Mouse (Mus musculus): ENCODE results near the gene Rorc. TPM values are rescaled to one million over a fixed set of nuclear protein-coding genes. Genes with fewer than 3 reads are reported as not detected.

Gene Rorc
- polyA plus RNA-seq, 1 experiment from 2014 or later = 5.4 TPM

GRCm38 (mm10) chr3:94364154-94364526 is 8.5 kb upstream of the Rorc start:
- Histone ChIP-seq H3K27me3 (ENCODE audit: insufficient read depth, low read length) (peaks cover 34% of the 10 kb centered on the region), H3K27ac (ENCODE audit: low read depth) (no peak overlapping the region), H3K4me3 (ENCODE audit: low read depth, low read length) (peak overlapping the region; percentile 42), H3K4me2 (ENCODE audit: low read depth, low read length) (peak overlapping the region; percentile 66), H3K4me1 (ENCODE audit: insufficient read depth) (peaks cover 9% of the 10 kb centered on the region; the same call in 1 of the 2 replicates), H3K9ac (replicated peaks) (peak overlapping the region; percentile 50; the same call in 1 of the 2 replicates), H3K36me3 (replicated peaks; ENCODE audit: insufficient read depth, low read length) (no peaks in the 10 kb centered on the region), H3K9me3 (ENCODE audit: low read length) (no peaks in the 10 kb centered on the region)
- ATAC-seq (no peak), DNase-seq (no peak)
- TF ChIP-seq CTCF (IDR thresholded peaks at IDR 0.05; ENCODE audit: low read depth) (no peak), EP300 (IDR thresholded peaks at IDR 0.05; ENCODE audit: low read depth) (no peak)
- WGBS (ENCODE audit: insufficient replicate concordance) = 9% methylated on average over 18 of the region's 23 CpGs

DNA sequence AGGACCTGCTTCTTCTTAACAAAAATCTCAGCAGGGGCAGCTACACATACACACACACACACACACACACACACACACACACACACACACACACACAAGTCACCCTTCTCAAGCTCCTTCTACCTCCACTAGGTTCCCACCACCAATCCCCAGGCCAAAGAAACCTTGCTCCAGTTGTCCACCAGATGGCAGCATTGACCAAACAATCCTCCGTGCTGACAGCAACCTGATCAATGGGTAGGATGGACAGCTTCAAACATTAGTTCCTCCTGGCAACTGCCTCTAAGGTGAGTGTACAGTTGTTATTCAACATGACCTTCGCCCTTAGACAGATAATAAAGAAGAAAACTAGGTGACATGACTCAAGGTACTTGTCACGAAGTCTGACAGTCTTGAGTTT is 5.8 kb upstream of the Rorc start:
- peaks cover 29% of the 10 kb centered on the region for H3K27me3 ChIP-seq (ENCODE audit: insufficient read depth, low read length)
- H3K4me1 ChIP-seq (ENCODE audit: insufficient read depth) = peaks cover 16% of the 10 kb centered on the region
- H3K36me3 ChIP-seq (replicated peaks; ENCODE audit: insufficient read depth, low read length) = no peaks in the 10 kb centered on the region
- 16% methylated on average over 3 of the region's 3 CpGs for WGBS (ENCODE audit: insufficient replicate concordance)
- no peak overlapping the region for H3K4me2 ChIP-seq (ENCODE audit: low read depth, low read length)
- ATAC-seq (peak; percentile 40), DNase-seq (peak; percentile 80)
- H3K9ac ChIP-seq (replicated peaks) = no peak overlapping the region
- no peaks in the 10 kb centered on the region for H3K9me3 ChIP-seq (ENCODE audit: low read length)
- H3K27ac ChIP-seq (ENCODE audit: low read depth) = no peak overlapping the region
- no peak for TF ChIP-seq EP300 (IDR thresholded peaks at IDR 0.05; ENCODE audit: low read depth)
- TF ChIP-seq CTCF (IDR thresholded peaks at IDR 0.05; ENCODE audit: low read depth) = peak; percentile 93
- H3K4me3 ChIP-seq (ENCODE audit: low read depth, low read length) = no peak overlapping the region

DNA sequence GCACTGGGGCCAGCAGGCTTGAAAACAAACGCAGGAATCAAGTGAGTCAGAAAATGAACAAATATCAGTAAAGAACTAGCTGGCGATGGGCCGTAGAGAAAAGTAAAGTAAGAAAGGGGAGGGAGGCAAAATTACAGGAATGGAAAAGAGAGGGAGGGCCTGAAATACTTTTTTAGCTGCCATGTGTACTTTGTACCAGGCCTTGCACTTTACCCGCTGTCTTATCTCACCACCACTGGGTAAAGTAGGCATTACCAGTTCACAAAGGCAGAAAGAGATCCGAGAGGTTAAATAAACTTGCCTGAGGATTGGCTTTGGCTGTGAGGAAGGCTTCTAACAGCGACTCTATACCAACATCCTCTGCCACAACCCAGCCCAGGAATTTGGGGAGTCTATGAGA is 5.1 kb upstream of the Rorc start:
- ATAC-seq = no peak
- H3K27ac ChIP-seq (ENCODE audit: low read depth) = 0 out of 2 replicates have a peak overlapping the region, but pooled peaks have one; percentile 16
- peaks cover 16% of the 10 kb centered on the region for H3K4me1 ChIP-seq (ENCODE audit: insufficient read depth)
- no peak overlapping the region for H3K9ac ChIP-seq (replicated peaks)
- no peak overlapping the region for H3K4me2 ChIP-seq (ENCODE audit: low read depth, low read length)
- H3K36me3 ChIP-seq (replicated peaks; ENCODE audit: insufficient read depth, low read length) = no peaks in the 10 kb centered on the region
- H3K27me3 ChIP-seq (ENCODE audit: insufficient read depth, low read length) = peaks cover 24% of the 10 kb centered on the region
- H3K4me3 ChIP-seq (ENCODE audit: low read depth, low read length) = no peak overlapping the region
- no peak for TF ChIP-seq EP300 (IDR thresholded peaks at IDR 0.05; ENCODE audit: low read depth)
- TF ChIP-seq CTCF (IDR thresholded peaks at IDR 0.05; ENCODE audit: low read depth) = no peak
- WGBS (ENCODE audit: insufficient replicate concordance) = 55% methylated on average over 6 of the region's 6 CpGs
- no peaks in the 10 kb centered on the region for H3K9me3 ChIP-seq (ENCODE audit: low read length)
- DNase-seq = no peak

DNA sequence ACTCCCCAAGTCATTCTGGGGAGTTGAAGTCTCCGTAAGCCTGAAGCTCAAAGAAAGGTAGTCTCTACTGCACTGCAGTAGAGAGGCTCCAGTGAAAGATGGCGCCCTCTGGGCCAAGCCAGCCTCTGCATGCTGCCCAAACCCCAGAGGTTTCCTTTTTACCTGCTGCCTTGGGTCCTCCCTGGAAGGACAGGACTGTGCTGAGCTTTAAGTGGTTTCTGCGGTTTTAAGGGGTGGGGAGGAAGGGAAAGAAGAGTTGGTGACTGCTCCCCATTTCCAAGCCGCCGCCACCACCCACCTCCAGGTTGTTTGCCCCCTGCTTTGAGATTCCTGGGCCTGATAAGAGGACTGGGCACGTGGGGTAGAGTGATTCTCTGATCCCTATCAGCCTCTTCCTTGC is 4.0 kb upstream of the Rorc start:
- no peak for TF ChIP-seq EP300 (IDR thresholded peaks at IDR 0.05; ENCODE audit: low read depth)
- no peak for TF ChIP-seq CTCF (IDR thresholded peaks at IDR 0.05; ENCODE audit: low read depth)
- H3K27me3 ChIP-seq (ENCODE audit: insufficient read depth, low read length) = peaks cover 13% of the 10 kb centered on the region
- DNase-seq = no peak
- H3K4me2 ChIP-seq (ENCODE audit: low read depth, low read length) = no peak overlapping the region
- H3K4me1 ChIP-seq (ENCODE audit: insufficient read depth) = peaks cover 12% of the 10 kb centered on the region
- no peaks in the 10 kb centered on the region for H3K9me3 ChIP-seq (ENCODE audit: low read length)
- ATAC-seq = no peak
- H3K4me3 ChIP-seq (ENCODE audit: low read depth, low read length) = no peak overlapping the region
- no peak overlapping the region for H3K27ac ChIP-seq (ENCODE audit: low read depth)
- WGBS (ENCODE audit: insufficient replicate concordance) = 51% methylated on average over 6 of the region's 6 CpGs
- no peaks in the 10 kb centered on the region for H3K36me3 ChIP-seq (replicated peaks; ENCODE audit: insufficient read depth, low read length)
- no peak overlapping the region for H3K9ac ChIP-seq (replicated peaks)

GRCm38 (mm10) chr3:94369709-94370108 is 2.9 kb upstream of the Rorc start:
- WGBS (ENCODE audit: insufficient replicate concordance) = 28% methylated on average over 2 of the region's 2 CpGs
- H3K4me1 ChIP-seq (ENCODE audit: insufficient read depth) = peaks cover 20% of the 10 kb centered on the region
- no peak for DNase-seq
- H3K9me3 ChIP-seq (ENCODE audit: low read length) = no peaks in the 10 kb centered on the region
- H3K4me3 ChIP-seq (ENCODE audit: low read depth, low read length) = no peak overlapping the region
- no peak for TF ChIP-seq CTCF (IDR thresholded peaks at IDR 0.05; ENCODE audit: low read depth)
- TF ChIP-seq EP300 (IDR thresholded peaks at IDR 0.05; ENCODE audit: low read depth) = no peak
- H3K27me3 ChIP-seq (ENCODE audit: insufficient read depth, low read length) = peaks cover 2% of the 10 kb centered on the region; the same call in 1 of the 2 replicates
- H3K9ac ChIP-seq (replicated peaks) = no peak overlapping the region; the same call in 1 of the 2 replicates
- no peak for ATAC-seq
- no peak overlapping the region for H3K27ac ChIP-seq (ENCODE audit: low read depth)
- no peak overlapping the region for H3K4me2 ChIP-seq (ENCODE audit: low read depth, low read length)
- H3K36me3 ChIP-seq (replicated peaks; ENCODE audit: insufficient read depth, low read length) = no peaks in the 10 kb centered on the region

DNA sequence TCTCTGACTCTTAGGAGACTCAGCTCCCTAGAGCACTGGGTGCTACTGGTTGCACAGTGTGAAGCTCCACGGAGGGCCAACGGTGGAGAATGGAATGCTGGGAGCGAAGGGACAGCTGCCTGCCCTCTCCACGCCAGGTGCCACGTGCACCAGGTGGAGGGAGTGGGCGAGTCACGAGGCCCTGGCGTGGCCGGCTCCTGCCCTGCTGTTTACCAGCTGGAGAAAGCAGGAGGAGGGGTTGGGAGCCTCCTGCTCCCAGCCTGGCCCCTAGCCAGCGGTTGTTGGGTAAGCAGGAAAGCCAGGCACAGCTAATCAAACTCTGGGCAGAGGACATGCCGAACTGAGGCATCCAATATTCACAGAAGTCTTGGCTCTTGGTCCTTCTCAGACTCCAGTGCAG is 957 bp upstream of the Rorc start:
- Histone ChIP-seq H3K27me3 (ENCODE audit: insufficient read depth, low read length) (no peaks in the 10 kb centered on the region), H3K9ac (replicated peaks) (no peak overlapping the region), H3K4me3 (ENCODE audit: low read depth, low read length) (no peak overlapping the region), H3K27ac (ENCODE audit: low read depth) (no peak overlapping the region), H3K36me3 (replicated peaks; ENCODE audit: insufficient read depth, low read length) (no peaks in the 10 kb centered on the region), H3K4me2 (ENCODE audit: low read depth, low read length) (peak overlapping the region; percentile 66; the same call in 1 of the 2 replicates), H3K9me3 (ENCODE audit: low read length) (no peaks in the 10 kb centered on the region), H3K4me1 (ENCODE audit: insufficient read depth) (peaks cover 21% of the 10 kb centered on the region)
- DNase-seq (peak; percentile 87), ATAC-seq (peak; percentile 93)
- WGBS (ENCODE audit: insufficient replicate concordance) = 20% methylated on average over 10 of the region's 11 CpGs
- TF ChIP-seq EP300 (IDR thresholded peaks at IDR 0.05; ENCODE audit: low read depth) (no peak; the same call in 1 of the 2 replicates), CTCF (IDR thresholded peaks at IDR 0.05; ENCODE audit: low read depth) (no peak)

- no peak for DNase-seq
- no peak for ATAC-seq
- no peak overlapping the region for H3K4me3 ChIP-seq (ENCODE audit: low read depth, low read length)
- H3K9ac ChIP-seq (replicated peaks) = no peak overlapping the region
- peak overlapping the region; percentile 66 for H3K4me2 ChIP-seq (ENCODE audit: low read depth, low read length)
- H3K4me1 ChIP-seq (ENCODE audit: insufficient read depth) = peaks cover 21% of the 10 kb centered on the region
- no peaks in the 10 kb centered on the region for H3K36me3 ChIP-seq (replicated peaks; ENCODE audit: insufficient read depth, low read length)
- no peak for TF ChIP-seq CTCF (IDR thresholded peaks at IDR 0.05; ENCODE audit: low read depth)
- no peak for TF ChIP-seq EP300 (IDR thresholded peaks at IDR 0.05; ENCODE audit: low read depth)
- H3K27ac ChIP-seq (ENCODE audit: low read depth) = no peak overlapping the region
- H3K27me3 ChIP-seq (ENCODE audit: insufficient read depth, low read length) = no peaks in the 10 kb centered on the region
- WGBS (ENCODE audit: insufficient replicate concordance) = 6% methylated on average over 3 of the region's 3 CpGs
- no peaks in the 10 kb centered on the region for H3K9me3 ChIP-seq (ENCODE audit: low read length)
Measured at GRCm38 (mm10) chr3:94372038-94372437, 556 bp upstream of the Rorc start.

All from liver, postnatal 0 days (tissue).